Mouse (Mus musculus) C2C12 (cell line): ENCODE measurements at regions not wholly inside any gene's neighbourhood (a gene's known extent, or its start where the extent isn't known, plus 50 kb on each side); places are given as distances from the start of the nearest gene placed in this dataset.

Experiments
- CTCF ChIP-seq: IDR thresholded peaks from one replicate; pipeline ENCODE4 v1.5.1; 2011; ENCODE audit not compliant: control insufficient read depth, insufficient read depth, insufficient read length
- MAX ChIP-seq: IDR thresholded peaks from one replicate; pipeline ENCODE4 v1.6.1; 2011; ENCODE audit warnings: mild to moderate bottlenecking, control low read depth

DNA sequence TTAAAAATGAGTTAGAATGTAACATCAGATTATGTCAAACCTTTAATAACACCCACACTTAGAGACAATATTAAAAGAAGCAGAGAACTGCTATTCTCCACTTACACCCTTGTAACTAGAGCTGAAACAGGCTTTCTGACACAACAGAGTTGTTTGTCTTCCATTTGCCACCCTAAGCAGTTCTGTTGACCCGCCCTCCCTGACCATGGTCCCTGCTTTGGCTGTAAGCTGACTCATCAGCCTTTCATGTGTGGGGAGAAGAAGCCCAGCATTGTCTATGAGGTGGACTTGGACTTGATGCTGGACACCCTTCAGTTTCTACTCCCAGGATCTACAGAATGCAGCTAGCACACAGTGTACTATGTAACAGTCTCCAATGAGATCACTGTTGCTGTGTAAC, 91.6 kb upstream of the Zfp706 start:
- no peak for TF ChIP-seq CTCF
- TF ChIP-seq MAX = no peak
